Comparison of ENCODE assay signal across 20 mouse cellular contexts in the genomic region with DNA sequence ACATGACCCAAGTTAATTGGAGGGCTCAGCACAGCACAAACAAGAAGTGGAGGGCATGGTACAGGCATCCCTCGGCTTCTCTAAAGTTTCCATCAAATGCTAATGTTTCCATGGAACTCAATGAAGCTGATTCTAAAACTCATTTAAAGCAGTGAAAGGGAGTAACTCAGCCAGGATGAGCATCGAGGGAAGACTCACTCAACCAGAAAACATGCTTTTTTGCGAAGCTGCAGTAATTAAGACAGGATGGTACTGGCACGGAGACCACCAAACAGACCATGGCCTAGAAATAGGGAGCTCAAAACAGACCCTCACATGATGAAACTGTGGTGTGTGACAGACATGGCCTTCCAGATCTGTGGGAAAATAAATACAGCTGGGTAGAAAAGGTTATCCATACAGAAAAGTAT.
DNase-seq lines count a peak whose midpoint lies in the region; ATAC-seq lines count a peak whose summit lies in the region.
"Had no signal": no experiment of that assay in that cellular context is flagged by ENCODE, and none has a peak within 500 bp of the region (broad histone marks: within the 10 kb centered on the region; RNA-seq: fewer than 3 reads in every experiment).

No protein-coding gene starts in this region.

- no peak overlapping the region for H3K4me3 ChIP-seq in hindbrain, embryonic 12.5 days
- no peak overlapping the region for H3K4me3 ChIP-seq in hindbrain, embryonic 10.5 days
- no peak overlapping the region for H3K4me3 ChIP-seq in embryonic facial prominence, embryonic 12.5 days
- no peak overlapping the region for H3K4me3 ChIP-seq in forebrain, embryonic 13.5 days
- H3K4me3 ChIP-seq in midbrain, embryonic 16.5 days (ENCODE audit: low read depth, low read length), result no peak overlapping the region
- H3K4me3 ChIP-seq: hindbrain, embryonic 15.5 days; limb, embryonic 15.5 days; midbrain, embryonic 12.5 days; neural tube, embryonic 12.5 days; stomach, embryonic 15.5 days had no signal

- no peaks in the 10 kb centered on the region for H3K27me3 ChIP-seq in hindbrain, embryonic 12.5 days
- no peaks in the 10 kb centered on the region for H3K27me3 ChIP-seq in hindbrain, embryonic 10.5 days (ENCODE audit: insufficient read depth, poor library complexity, severe bottlenecking)
- no peaks in the 10 kb centered on the region for H3K27me3 ChIP-seq in embryonic facial prominence, embryonic 12.5 days
- H3K27me3 ChIP-seq in forebrain, embryonic 13.5 days, result peaks cover 27% of the 10 kb centered on the region; the same call in 1 of the 2 replicates
- no peaks in the 10 kb centered on the region for H3K27me3 ChIP-seq in midbrain, embryonic 16.5 days (ENCODE audit: control insufficient read depth, insufficient read depth, low read depth, low read length)
- H3K27me3 ChIP-seq: hindbrain, embryonic 15.5 days; limb, embryonic 15.5 days; midbrain, embryonic 12.5 days; neural tube, embryonic 12.5 days; stomach, embryonic 15.5 days had no signal

- no peak overlapping the region for H3K27ac ChIP-seq in hindbrain, embryonic 12.5 days
- no peak overlapping the region for H3K27ac ChIP-seq in hindbrain, embryonic 10.5 days
- peak overlapping the region; percentile 71 for H3K27ac ChIP-seq in embryonic facial prominence, embryonic 12.5 days
- H3K27ac ChIP-seq in forebrain, embryonic 13.5 days, result no peak overlapping the region
- no peak overlapping the region for H3K27ac ChIP-seq in midbrain, embryonic 16.5 days (ENCODE audit: low read length)
- H3K27ac ChIP-seq: hindbrain, embryonic 15.5 days; kidney, postnatal 0 days; limb, embryonic 15.5 days; midbrain, embryonic 12.5 days; neural tube, embryonic 12.5 days; stomach, embryonic 15.5 days had no signal

- no peaks in the 10 kb centered on the region for H3K9me3 ChIP-seq in hindbrain, embryonic 12.5 days (replicated peaks)
- no peaks in the 10 kb centered on the region for H3K9me3 ChIP-seq in hindbrain, embryonic 10.5 days
- H3K9me3 ChIP-seq in embryonic facial prominence, embryonic 12.5 days, result no peaks in the 10 kb centered on the region
- no peaks in the 10 kb centered on the region for H3K9me3 ChIP-seq in forebrain, embryonic 13.5 days (replicated peaks)
- H3K9me3 ChIP-seq in midbrain, embryonic 16.5 days (replicated peaks; ENCODE audit: control insufficient read depth, low read length, poor library complexity, severe bottlenecking), result no peaks in the 10 kb centered on the region
- H3K9me3 ChIP-seq: hindbrain, embryonic 15.5 days; limb, embryonic 15.5 days; midbrain, embryonic 12.5 days; neural tube, embryonic 12.5 days; stomach, embryonic 15.5 days had no signal

- H3K9ac ChIP-seq in hindbrain, embryonic 12.5 days, result no peak overlapping the region
- no peak overlapping the region for H3K9ac ChIP-seq in embryonic facial prominence, embryonic 12.5 days
- no peak overlapping the region for H3K9ac ChIP-seq in forebrain, embryonic 13.5 days
- H3K9ac ChIP-seq in midbrain, embryonic 16.5 days (ENCODE audit: low read depth, low read length), result no peak overlapping the region
- H3K9ac ChIP-seq: hindbrain, embryonic 15.5 days; limb, embryonic 15.5 days; midbrain, embryonic 12.5 days; neural tube, embryonic 12.5 days; stomach, embryonic 15.5 days had no signal

- 0 out of 2 replicates have a peak, but pooled peaks cover 2% of the 10 kb centered on the region for H3K4me1 ChIP-seq in hindbrain, embryonic 12.5 days
- peaks cover 12% of the 10 kb centered on the region; the same call in 1 of the 2 replicates for H3K4me1 ChIP-seq in hindbrain, embryonic 10.5 days (replicated peaks)
- H3K4me1 ChIP-seq in embryonic facial prominence, embryonic 12.5 days, result peaks cover 20% of the 10 kb centered on the region; the same call in 1 of the 2 replicates
- H3K4me1 ChIP-seq in forebrain, embryonic 13.5 days, result peaks cover 7% of the 10 kb centered on the region; the same call in 1 of the 2 replicates
- H3K4me1 ChIP-seq in midbrain, embryonic 16.5 days (ENCODE audit: control insufficient read depth, insufficient read depth, low read length), result no peaks in the 10 kb centered on the region

- intact Hi-C loops in heart, postnatal 25 days (cut with DNase I), result no loop called here

- 0 out of 2 replicates have a peak, but pooled peaks have one; percentile 35 for ATAC-seq in hindbrain, embryonic 12.5 days (ENCODE audit: low FRiP score)
- no peak for ATAC-seq in embryonic facial prominence, embryonic 12.5 days (ENCODE audit: insufficient number of reproducible peaks, insufficient read depth, low FRiP score, low TSS enrichment)
- peak; percentile 67; the same call in 1 of the 2 replicates for ATAC-seq in forebrain, embryonic 13.5 days
- no peak for ATAC-seq in midbrain, embryonic 16.5 days
- ATAC-seq: lung, postnatal 0 days had no signal

- 31% methylated on average over 4 of the region's 4 CpGs for WGBS in hindbrain, embryonic 12.5 days
- 46% methylated on average over 4 of the region's 4 CpGs for WGBS in hindbrain, embryonic 10.5 days
- WGBS in embryonic facial prominence, embryonic 12.5 days, result 30% methylated on average over 4 of the region's 4 CpGs
- WGBS in forebrain, embryonic 13.5 days, result 4% methylated on average over 4 of the region's 4 CpGs
- WGBS in midbrain, embryonic 16.5 days, result 29% methylated on average over 4 of the region's 4 CpGs

- no peak overlapping the region for H3K4me2 ChIP-seq in hindbrain, embryonic 12.5 days (replicated peaks)
- no peak overlapping the region for H3K4me2 ChIP-seq in embryonic facial prominence, embryonic 12.5 days (replicated peaks)
- no peak overlapping the region for H3K4me2 ChIP-seq in forebrain, embryonic 13.5 days
- H3K4me2 ChIP-seq in midbrain, embryonic 16.5 days (ENCODE audit: low read length), result no peak overlapping the region
- H3K4me2 ChIP-seq: hindbrain, embryonic 15.5 days; limb, embryonic 15.5 days; midbrain, embryonic 12.5 days; neural tube, embryonic 12.5 days; stomach, embryonic 15.5 days had no signal

- no peaks in the 10 kb centered on the region for H3K36me3 ChIP-seq in hindbrain, embryonic 12.5 days
- H3K36me3 ChIP-seq in hindbrain, embryonic 10.5 days, result no peaks in the 10 kb centered on the region
- no peaks in the 10 kb centered on the region for H3K36me3 ChIP-seq in embryonic facial prominence, embryonic 12.5 days
- H3K36me3 ChIP-seq in forebrain, embryonic 13.5 days (ENCODE audit: poor library complexity, severe bottlenecking), result no peaks in the 10 kb centered on the region
- H3K36me3 ChIP-seq in midbrain, embryonic 16.5 days (ENCODE audit: control insufficient read depth, insufficient read depth, low read length), result no peaks in the 10 kb centered on the region
- H3K36me3 ChIP-seq: hindbrain, embryonic 15.5 days; limb, embryonic 15.5 days; midbrain, embryonic 12.5 days; neural tube, embryonic 12.5 days; stomach, embryonic 15.5 days had no signal

- no peak for DNase-seq in hindbrain, embryonic 10.5 days (ENCODE audit: low spot score)
- DNase-seq in retina, embryonic 14.5 days (ENCODE audit: low spot score), result peak; percentile 70
- DNase-seq in heart, postnatal 25 days (ENCODE audit: low spot score), result no peak
- DNase-seq: adrenal gland, adult 2 months; cerebellum, adult 9-10 months; kidney, adult 18-20 months; right cerebral cortex, postnatal 14 days; spleen, adult 18-20 months; thymus, adult 18-20 months had no signal

Comparison
In these comparisons a context has a peak if more than half of its experiments do, and no peak if none do; other contexts are left out.
1. ATAC-seq: peak in hindbrain, embryonic 12.5 days (single experiment) and forebrain, embryonic 13.5 days (single experiment); none in embryonic facial prominence, embryonic 12.5 days (single experiment) and midbrain, embryonic 16.5 days (single experiment).